23 mouse cellular contexts compared by ENCODE assay signal in genomic region chr3:146053082-146053814, GRCm38 (mm10). TPM values are rescaled to one million over a fixed set of nuclear protein-coding genes. Genes with fewer than 3 reads are reported as not detected.
A peak's percentile ranks its signal among the peaks of the same experiment; 100 is the strongest.
DNase-seq lines count a peak whose midpoint lies in the region; ATAC-seq and TF ChIP-seq lines count a peak whose summit lies in the region.
"Had no signal": no experiment of that assay in that cellular context is flagged by ENCODE, and none has a peak within 500 bp of the region (broad histone marks: within the 10 kb centered on the region; RNA-seq: fewer than 3 reads in every experiment).

No protein-coding gene starts in this region.

- no peak for TF ChIP-seq EP300 in stomach, postnatal 0 days (optimal IDR thresholded peaks at IDR 0.05)

- no peak overlapping the region for H3K4me3 ChIP-seq in gastrocnemius, adult 2 months
- no peak overlapping the region for H3K4me3 ChIP-seq in hindbrain, postnatal 0 days (ENCODE audit: low read length)
- H3K4me3 ChIP-seq in hindbrain, embryonic 11.5 days (ENCODE audit: low read depth, low read length): no peak overlapping the region
- H3K4me3 ChIP-seq in midbrain, postnatal 0 days (ENCODE audit: low read depth, low read length): no peak overlapping the region
- H3K4me3 ChIP-seq in midbrain, embryonic 16.5 days (ENCODE audit: low read depth, low read length): no peak overlapping the region
- no peak overlapping the region for H3K4me3 ChIP-seq in stomach, postnatal 0 days (ENCODE audit: low read depth, low read length)
- H3K4me3 ChIP-seq: embryonic facial prominence, embryonic 15.5 days; forebrain, embryonic 10.5 days; heart, embryonic 15.5 days; megakaryocyte, embryonic 14.5 days; midbrain, embryonic 15.5 days; stomach, embryonic 15.5 days had no signal

- TF ChIP-seq CTCF in gastrocnemius, adult 2 months (IDR thresholded peaks at IDR 0.05): peak; percentile 2; the same call in 1 of the 2 replicates
- peak; percentile 28; the same call in 1 of the 2 replicates for TF ChIP-seq CTCF in hindbrain, postnatal 0 days (IDR thresholded peaks at IDR 0.05; ENCODE audit: low read depth)
- TF ChIP-seq CTCF in midbrain, postnatal 0 days (IDR thresholded peaks at IDR 0.05): peak; percentile 52
- TF ChIP-seq CTCF in stomach, postnatal 0 days (IDR thresholded peaks at IDR 0.05; ENCODE audit: low read depth): peak; percentile 36

- DNase-seq in gastrocnemius, adult 2 months: no peak
- DNase-seq in gastrocnemius, postnatal 36 days: no peak
- DNase-seq in hindbrain, postnatal 0 days (ENCODE audit: low spot score): no peak
- no peak for DNase-seq in hindbrain, embryonic 11.5 days (ENCODE audit: low spot score)
- no peak for DNase-seq in midbrain, postnatal 0 days (ENCODE audit: low spot score)
- no peak for DNase-seq in stomach, postnatal 0 days (ENCODE audit: low spot score)
- DNase-seq in embryo, embryonic 11 days: no peak
- DNase-seq: adrenal gland, postnatal 36 days; cerebellum, adult 9-10 months; gastrocnemius, postnatal 10 days; kidney, adult 8-10 months; spleen, adult 18-20 months; thymus, postnatal 25 days had no signal

- H3K4me2 ChIP-seq in hindbrain, postnatal 0 days (ENCODE audit: low read depth, low read length): no peak overlapping the region
- H3K4me2 ChIP-seq in hindbrain, embryonic 11.5 days (replicated peaks; ENCODE audit: low read depth, low read length): no peak overlapping the region
- no peak overlapping the region for H3K4me2 ChIP-seq in midbrain, postnatal 0 days (ENCODE audit: low read depth, low read length, poor library complexity, severe bottlenecking)
- H3K4me2 ChIP-seq in midbrain, embryonic 16.5 days (ENCODE audit: low read length): no peak overlapping the region
- no peak overlapping the region for H3K4me2 ChIP-seq in stomach, postnatal 0 days (replicated peaks; ENCODE audit: low read depth)
- H3K4me2 ChIP-seq: embryonic facial prominence, embryonic 15.5 days; heart, embryonic 15.5 days; liver, embryonic 11.5 days; midbrain, embryonic 15.5 days; stomach, embryonic 15.5 days had no signal

- no peaks in the 10 kb centered on the region for H3K9me3 ChIP-seq in hindbrain, postnatal 0 days (ENCODE audit: low read length)
- H3K9me3 ChIP-seq in hindbrain, embryonic 11.5 days (ENCODE audit: control insufficient read depth, low read length): no peaks in the 10 kb centered on the region
- H3K9me3 ChIP-seq in midbrain, postnatal 0 days (ENCODE audit: low read length): no peaks in the 10 kb centered on the region
- no peaks in the 10 kb centered on the region for H3K9me3 ChIP-seq in midbrain, embryonic 16.5 days (replicated peaks; ENCODE audit: control insufficient read depth, low read length, poor library complexity, severe bottlenecking)
- H3K9me3 ChIP-seq in stomach, postnatal 0 days (ENCODE audit: control insufficient read depth, low read length): no peaks in the 10 kb centered on the region
- H3K9me3 ChIP-seq: embryonic facial prominence, embryonic 15.5 days; forebrain, embryonic 10.5 days; heart, embryonic 15.5 days; megakaryocyte, embryonic 14.5 days; midbrain, embryonic 15.5 days; stomach, embryonic 15.5 days had no signal

- intact Hi-C loops in gastrocnemius, adult 2 months (cut with DNase I): no loop called here
- intact Hi-C loops in gastrocnemius, postnatal 36 days (cut with DNase I): no loop called here

- peaks cover 8% of the 10 kb centered on the region for H3K4me1 ChIP-seq in hindbrain, postnatal 0 days (ENCODE audit: insufficient read depth, low read length)
- no peaks in the 10 kb centered on the region for H3K4me1 ChIP-seq in hindbrain, embryonic 11.5 days (replicated peaks; ENCODE audit: control insufficient read depth, insufficient read depth, low read length)
- H3K4me1 ChIP-seq in midbrain, postnatal 0 days (ENCODE audit: insufficient read depth, low read length): no peaks in the 10 kb centered on the region
- peaks cover 6% of the 10 kb centered on the region; the same call in 1 of the 2 replicates for H3K4me1 ChIP-seq in midbrain, embryonic 16.5 days (ENCODE audit: control insufficient read depth, insufficient read depth, low read length)
- no peaks in the 10 kb centered on the region; the same call in 1 of the 2 replicates for H3K4me1 ChIP-seq in stomach, postnatal 0 days (replicated peaks; ENCODE audit: control insufficient read depth, insufficient read depth)
- H3K4me1 ChIP-seq: megakaryocyte, embryonic 14.5 days; stomach, embryonic 15.5 days had no signal

- no peak overlapping the region for H3K27ac ChIP-seq in gastrocnemius, adult 2 months
- H3K27ac ChIP-seq in hindbrain, postnatal 0 days: no peak overlapping the region
- H3K27ac ChIP-seq in hindbrain, embryonic 11.5 days (ENCODE audit: low read depth, low read length): no peak overlapping the region
- H3K27ac ChIP-seq in midbrain, postnatal 0 days (ENCODE audit: low read depth, low read length): no peak overlapping the region
- no peak overlapping the region for H3K27ac ChIP-seq in midbrain, embryonic 16.5 days (ENCODE audit: low read length)
- H3K27ac ChIP-seq in stomach, postnatal 0 days (replicated peaks): no peak overlapping the region
- H3K27ac ChIP-seq: embryonic facial prominence, embryonic 15.5 days; forebrain, embryonic 10.5 days; heart, embryonic 15.5 days; midbrain, embryonic 15.5 days; stomach, embryonic 15.5 days had no signal

- ATAC-seq in hindbrain, postnatal 0 days: no peak
- no peak for ATAC-seq in hindbrain, embryonic 11.5 days (ENCODE audit: low FRiP score)
- ATAC-seq in midbrain, postnatal 0 days (ENCODE audit: low FRiP score): no peak
- ATAC-seq in midbrain, embryonic 16.5 days: no peak
- ATAC-seq in stomach, postnatal 0 days (ENCODE audit: low FRiP score, low TSS enrichment): no peak
- ATAC-seq: hindbrain, embryonic 16.5 days; midbrain, embryonic 15.5 days; Patski had no signal

- no peaks in the 10 kb centered on the region for H3K27me3 ChIP-seq in hindbrain, postnatal 0 days (ENCODE audit: insufficient read depth, low read length)
- H3K27me3 ChIP-seq in hindbrain, embryonic 11.5 days (ENCODE audit: control insufficient read depth, insufficient read depth, low read length): no peaks in the 10 kb centered on the region
- no peaks in the 10 kb centered on the region for H3K27me3 ChIP-seq in midbrain, postnatal 0 days (ENCODE audit: insufficient read depth, low read length)
- H3K27me3 ChIP-seq in midbrain, embryonic 16.5 days (ENCODE audit: control insufficient read depth, insufficient read depth, low read depth, low read length): peaks cover 3% of the 10 kb centered on the region; the same call in 1 of the 2 replicates
- no peaks in the 10 kb centered on the region for H3K27me3 ChIP-seq in stomach, postnatal 0 days (ENCODE audit: control insufficient read depth, insufficient read depth, low read length)
- H3K27me3 ChIP-seq: embryonic facial prominence, embryonic 15.5 days; Patski; stomach, embryonic 15.5 days had no signal

- no peaks in the 10 kb centered on the region for H3K36me3 ChIP-seq in hindbrain, postnatal 0 days (ENCODE audit: insufficient read depth, low read length)
- H3K36me3 ChIP-seq in hindbrain, embryonic 11.5 days (ENCODE audit: control insufficient read depth, insufficient read depth, low read length): no peaks in the 10 kb centered on the region
- no peaks in the 10 kb centered on the region for H3K36me3 ChIP-seq in midbrain, postnatal 0 days (ENCODE audit: insufficient read depth, low read length)
- H3K36me3 ChIP-seq in midbrain, embryonic 16.5 days (ENCODE audit: control insufficient read depth, insufficient read depth, low read length): no peaks in the 10 kb centered on the region
- no peaks in the 10 kb centered on the region for H3K36me3 ChIP-seq in stomach, postnatal 0 days (ENCODE audit: control insufficient read depth, insufficient read depth, low read length)
- H3K36me3 ChIP-seq: embryonic facial prominence, embryonic 15.5 days; forebrain, embryonic 10.5 days; heart, embryonic 15.5 days; midbrain, embryonic 15.5 days; stomach, embryonic 15.5 days had no signal

- 69% methylated on average over 6 of the region's 6 CpGs for WGBS in hindbrain, postnatal 0 days
- WGBS in hindbrain, embryonic 11.5 days: 70% methylated on average over 6 of the region's 6 CpGs
- 77% methylated on average over 6 of the region's 6 CpGs for WGBS in midbrain, postnatal 0 days
- 66% methylated on average over 6 of the region's 6 CpGs for WGBS in midbrain, embryonic 16.5 days
- WGBS in stomach, postnatal 0 days: 67% methylated on average over 6 of the region's 6 CpGs

- no peak overlapping the region for H3K9ac ChIP-seq in hindbrain, postnatal 0 days (replicated peaks; ENCODE audit: low read length)
- no peak overlapping the region for H3K9ac ChIP-seq in hindbrain, embryonic 11.5 days (ENCODE audit: low read depth, low read length)
- H3K9ac ChIP-seq in midbrain, postnatal 0 days (replicated peaks; ENCODE audit: low read length, poor library complexity, severe bottlenecking): no peak overlapping the region
- H3K9ac ChIP-seq in midbrain, embryonic 16.5 days (ENCODE audit: low read depth, low read length): no peak overlapping the region
- no peak overlapping the region for H3K9ac ChIP-seq in stomach, postnatal 0 days (ENCODE audit: low read length)
- H3K9ac ChIP-seq: embryonic facial prominence, embryonic 15.5 days; heart, embryonic 15.5 days; midbrain, embryonic 15.5 days; stomach, embryonic 15.5 days had no signal

RNA-seq across cellular contexts. Expression of gene Wdr63, which starts 54.7 kb away (rescaled TPM):
- total RNA-seq in gastrocnemius, adult 2 months (2021): not detected
- not detected for total RNA-seq in gastrocnemius, postnatal 36 days (2021)
- total RNA-seq in hindbrain, postnatal 0 days (2014; rRNA removed): 1.1 and 1.5 TPM in 2 replicates
- polyA plus RNA-seq in hindbrain, postnatal 0 days (2015; fragmentation: Nextera tagmentation; extraction: Ambion mirVana): 0.71 and 1.5 TPM in 2 replicates
- 1.0 and 1.8 TPM in 2 replicates for polyA plus RNA-seq in hindbrain, embryonic 11.5 days (2014; fragmentation: Nextera tagmentation; extraction: Ambion mirVana)
- total RNA-seq in midbrain, postnatal 0 days (2014; rRNA removed): 0.80 and 1.3 TPM in 2 replicates
- 1.0 and 1.1 TPM in 2 replicates for polyA plus RNA-seq in midbrain, postnatal 0 days (2015; fragmentation: Nextera tagmentation; extraction: Ambion mirVana)
- 1.1 and 2.1 TPM in 2 replicates for polyA plus RNA-seq in midbrain, embryonic 16.5 days (2015; fragmentation: Nextera tagmentation; extraction: Ambion mirVana)
- polyA plus RNA-seq in stomach, postnatal 0 days (2015; fragmentation: Nextera tagmentation; extraction: Ambion mirVana): 0.62 and 0.72 TPM in 2 replicates
- total RNA-seq: gastrocnemius, postnatal 10 days had no signal
- polyA plus RNA-seq: forebrain, embryonic 10.5 days had no signal

Comparison
In these comparisons a context has a peak if more than half of its experiments do, and no peak if none do; other contexts are left out.
1. CTCF ChIP-seq: peak in every context shown above with its lines; median percentile 52 in midbrain, postnatal 0 days; 36 in stomach, postnatal 0 days; 28 in hindbrain, postnatal 0 days; 2 in gastrocnemius, adult 2 months.